Mouse (Mus musculus) limb, embryonic 11.5 days (tissue): ENCODE results near the gene Cfap97d1. TPM values are rescaled to one million over a fixed set of nuclear protein-coding genes. Genes with fewer than 3 reads are reported as not detected.

ENCODE experiments used
- ATAC-seq: fragments of 200-750 bp; cut with Nextera tagmentation; 2 replicates; pipeline ENCODE4 v1.8.0; 2017; ENCODE audit warnings: low read depth; ENCODE audit not compliant: insufficient number of reproducible peaks, low FRiP score, low TSS enrichment
- DNase-seq: peaks from one replicate; pipeline ENCODE4 v3.0.0-alpha.2; 2015; ENCODE audit warnings: low spot score
- H3K27ac ChIP-seq: fragments of 300-500 bp; sonication (generic); replicated peaks from 2 replicates; pipeline ENCODE4 v1.5.1; 2014; ENCODE audit warnings: low read depth, mild to moderate bottlenecking, low read length
- H3K27me3 ChIP-seq: fragments of 300-500 bp; sonication (generic); 2 replicates; pipeline ENCODE4 v1.6.1; 2014; ENCODE audit warnings: mild to moderate bottlenecking, low read length, mixed read lengths; ENCODE audit not compliant: control insufficient read depth, insufficient read depth
- H3K36me3 ChIP-seq: fragments of 300-500 bp; sonication (generic); 2 replicates; pipeline ENCODE4 v1.6.1; 2014; ENCODE audit warnings: mild to moderate bottlenecking, low read length, moderate library complexity, mixed read lengths; ENCODE audit not compliant: control insufficient read depth, insufficient read depth
- H3K4me1 ChIP-seq: fragments of 300-500 bp; sonication (generic); 2 replicates; pipeline ENCODE4 v1.6.1; 2014; ENCODE audit warnings: low read length, mixed read lengths; ENCODE audit not compliant: control insufficient read depth, insufficient read depth
- H3K4me2 ChIP-seq: fragments of 300-500 bp; sonication (generic); 2 replicates; pipeline ENCODE4 v1.6.1; 2014; ENCODE audit warnings: low read depth, mild to moderate bottlenecking, moderate library complexity; ENCODE audit not compliant: severe bottlenecking
- H3K4me3 ChIP-seq: fragments of 300-500 bp; sonication (generic); 2 replicates; pipeline ENCODE4 v1.5.1; 2014; ENCODE audit warnings: low read depth, low read length
- H3K9ac ChIP-seq: fragments of 300-500 bp; sonication (generic); 2 replicates; pipeline ENCODE4 v1.6.1; 2014; ENCODE audit warnings: mild to moderate bottlenecking, low read length
- H3K9me3 ChIP-seq: fragments of 300-500 bp; sonication (generic); 2 replicates; pipeline ENCODE4 v1.6.1; 2016; ENCODE audit warnings: low read length; ENCODE audit not compliant: control insufficient read depth
- WGBS: fragments of 180-500 bp; shearing (Covaris S2); extraction: QIAGEN DNeasy Blood & Tissue Kit; methylation state at CpG from one replicate; pipeline ENCODE4 v1.1.7; 2014; 5-methylcytosine and 5-hydroxymethylcytosine counted together
- polyA plus RNA-seq: library from polyadenylated mRNA; unstranded; fragments of >200 nt; fragmentation: Nextera tagmentation; extraction: Ambion mirVana; gene quantifications from 2 replicates; pipeline ENCODE4 v1.2.1, GENCODE M21; 2014

Cfap97d1 gene
- polyA plus RNA-seq, 1 experiment from 2014 or later = not detected

DNA sequence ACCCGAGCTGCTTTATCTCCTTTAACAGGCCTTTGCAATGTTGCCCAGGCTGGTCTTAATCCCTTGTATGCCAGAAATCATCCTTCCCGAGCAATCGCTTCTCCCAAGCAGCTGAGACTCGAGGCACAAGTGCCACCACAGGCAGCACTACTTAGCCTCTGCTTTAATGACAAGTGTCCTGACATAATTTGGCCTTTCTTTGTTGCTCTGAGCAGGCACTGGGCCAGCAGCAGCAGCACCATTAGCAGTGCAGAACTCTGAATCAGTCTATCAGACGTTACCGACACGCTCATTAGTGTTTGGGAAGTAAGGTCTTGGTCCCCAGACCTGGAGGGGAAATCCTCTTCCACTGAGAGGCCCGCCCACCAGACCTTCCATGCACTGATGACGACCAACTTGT lies 35.7 kb downstream of the Cfap97d1 start:
- ATAC-seq (no peak), DNase-seq (no peak)
- H3K27ac ChIP-seq = no peak overlapping the region
- no peaks in the 10 kb centered on the region for H3K9me3 ChIP-seq
- H3K4me1 ChIP-seq = no peaks in the 10 kb centered on the region
- H3K4me3 ChIP-seq = no peak overlapping the region
- no peak overlapping the region for H3K4me2 ChIP-seq
- H3K27me3 ChIP-seq = no peaks in the 10 kb centered on the region
- WGBS = 85% methylated on average over 9 of the region's 9 CpGs
- H3K9ac ChIP-seq = no peak overlapping the region
- no peaks in the 10 kb centered on the region for H3K36me3 ChIP-seq

DNA sequence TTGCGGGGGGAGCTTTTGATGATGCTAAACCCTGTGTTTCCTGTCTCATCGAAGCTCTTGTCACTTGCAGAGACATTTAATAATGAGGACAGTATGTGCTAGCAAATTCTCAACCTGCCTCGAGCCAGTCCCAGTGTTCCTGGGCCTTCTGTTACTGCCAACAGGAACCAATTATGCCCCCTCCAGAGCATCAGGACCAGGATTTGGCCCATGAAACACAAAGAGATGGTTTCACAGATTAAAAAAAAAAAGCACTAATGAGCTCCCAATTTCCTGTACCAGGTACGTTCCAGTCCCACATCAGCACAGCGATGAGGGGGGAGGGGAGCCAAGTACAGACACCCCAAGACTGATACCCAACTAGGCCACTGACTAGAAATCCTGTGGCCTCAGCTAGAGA lies 37.1 kb downstream of the Cfap97d1 start:
- no peaks in the 10 kb centered on the region for H3K36me3 ChIP-seq

DNA sequence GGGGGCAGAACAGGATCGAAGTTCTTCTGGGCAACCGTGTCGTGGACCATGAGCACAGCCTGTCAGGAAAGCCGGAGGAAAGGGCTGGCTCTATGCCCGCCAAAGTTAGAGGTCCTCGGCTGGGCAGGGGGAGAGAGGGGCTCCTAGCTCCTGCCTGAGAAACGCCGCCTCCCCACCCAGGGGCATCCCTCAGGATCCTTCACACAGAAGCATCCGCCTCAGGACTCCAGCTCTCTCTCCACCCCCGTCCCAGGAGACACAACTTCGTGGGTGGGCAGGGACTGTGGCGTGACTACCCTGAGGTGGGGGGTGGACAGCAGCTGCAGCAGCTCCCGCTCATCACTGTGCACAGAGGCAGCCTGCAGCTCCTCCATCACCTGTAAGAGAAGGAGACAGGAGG lies 39.3 kb downstream of the Cfap97d1 start:
- no peak overlapping the region for H3K27ac ChIP-seq
- H3K9ac ChIP-seq = no peak overlapping the region
- DNase-seq = no peak
- H3K9me3 ChIP-seq = no peaks in the 10 kb centered on the region
- H3K4me1 ChIP-seq = peaks cover 13% of the 10 kb centered on the region
- ATAC-seq = no peak
- no peaks in the 10 kb centered on the region for H3K27me3 ChIP-seq
- WGBS = 78% methylated on average over 13 of the region's 13 CpGs
- H3K36me3 ChIP-seq = no peaks in the 10 kb centered on the region
- no peak overlapping the region for H3K4me3 ChIP-seq
- no peak overlapping the region for H3K4me2 ChIP-seq

More for the DNA sequence above, 37.1 kb downstream of the Cfap97d1 start:
- Histone ChIP-seq H3K4me2 (no peak overlapping the region), H3K4me1 (peaks cover 8% of the 10 kb centered on the region), H3K9ac (no peak overlapping the region), H3K27ac (no peak overlapping the region), H3K9me3 (no peaks in the 10 kb centered on the region), H3K4me3 (no peak overlapping the region), H3K27me3 (no peaks in the 10 kb centered on the region)
- WGBS = 43% methylated on average over 5 of the region's 5 CpGs
- ATAC-seq (no peak), DNase-seq (no peak)

DNA sequence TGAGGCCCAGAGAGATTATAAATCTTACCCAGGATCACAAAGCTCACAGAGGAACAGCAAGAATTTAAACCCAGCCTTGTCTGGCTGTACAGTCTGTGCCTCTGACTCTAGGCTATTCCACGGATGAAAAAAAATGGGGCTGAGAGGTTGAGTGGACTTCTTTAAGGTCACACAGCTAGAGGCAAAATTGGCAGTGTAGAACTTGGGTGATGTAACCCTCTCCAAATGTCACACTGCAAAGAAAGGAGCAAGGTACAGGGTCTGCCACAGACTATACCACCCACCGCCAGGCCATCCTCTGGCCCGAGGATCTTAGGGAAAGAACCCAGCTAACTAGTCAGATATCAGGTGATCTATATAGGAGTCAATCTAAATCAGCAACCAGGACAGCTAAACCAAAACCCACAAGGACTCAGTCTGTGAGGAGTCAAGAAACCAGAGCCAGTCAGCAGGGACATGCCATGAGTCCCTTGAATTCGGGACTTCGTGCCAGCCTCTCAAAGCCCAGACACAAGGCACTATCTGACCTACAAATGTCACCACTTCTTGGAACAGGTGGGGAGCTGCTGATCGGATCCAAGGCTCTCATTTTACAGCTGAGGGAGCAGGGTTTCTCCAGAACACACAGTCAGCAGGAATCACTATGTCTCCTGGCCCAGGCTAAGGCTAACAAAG lies 40.1 kb downstream of the Cfap97d1 start:
- no peaks in the 10 kb centered on the region for H3K27me3 ChIP-seq
- peaks cover 13% of the 10 kb centered on the region for H3K4me1 ChIP-seq
- H3K9ac ChIP-seq = no peak overlapping the region
- DNase-seq (no peak), ATAC-seq (no peak)
- WGBS = 86% methylated on average over 6 of the region's 6 CpGs
- no peaks in the 10 kb centered on the region for H3K36me3 ChIP-seq
- H3K9me3 ChIP-seq = no peaks in the 10 kb centered on the region
- no peak overlapping the region for H3K4me2 ChIP-seq
- no peak overlapping the region for H3K4me3 ChIP-seq
- no peak overlapping the region for H3K27ac ChIP-seq

DNA sequence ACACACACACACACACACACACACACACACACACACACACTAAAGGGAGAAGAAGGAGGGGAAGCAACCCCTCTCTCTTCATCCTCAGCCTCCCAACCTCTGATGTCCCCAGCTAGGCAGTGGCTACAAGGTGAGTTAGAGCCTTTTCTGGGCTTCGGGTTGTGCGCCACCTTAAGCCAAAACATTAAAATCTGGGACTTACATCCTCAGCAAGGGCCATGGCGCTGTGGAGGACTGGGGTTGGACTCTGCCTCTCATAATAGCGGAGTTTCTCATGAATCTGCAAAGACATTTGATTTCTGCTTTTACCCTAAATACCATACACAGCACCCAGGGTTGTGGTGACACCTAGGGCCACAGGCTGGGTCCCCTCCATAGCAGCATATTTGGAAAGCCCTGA lies 40.8 kb downstream of the Cfap97d1 start:
- Histone ChIP-seq H3K9me3 (no peaks in the 10 kb centered on the region), H3K4me3 (no peak overlapping the region), H3K9ac (no peak overlapping the region), H3K4me2 (no peak overlapping the region), H3K4me1 (peaks cover 13% of the 10 kb centered on the region), H3K36me3 (no peaks in the 10 kb centered on the region), H3K27ac (no peak overlapping the region), H3K27me3 (no peaks in the 10 kb centered on the region)
- 85% methylated on average over 4 of the region's 4 CpGs for WGBS
- ATAC-seq (no peak), DNase-seq (no peak)

DNA sequence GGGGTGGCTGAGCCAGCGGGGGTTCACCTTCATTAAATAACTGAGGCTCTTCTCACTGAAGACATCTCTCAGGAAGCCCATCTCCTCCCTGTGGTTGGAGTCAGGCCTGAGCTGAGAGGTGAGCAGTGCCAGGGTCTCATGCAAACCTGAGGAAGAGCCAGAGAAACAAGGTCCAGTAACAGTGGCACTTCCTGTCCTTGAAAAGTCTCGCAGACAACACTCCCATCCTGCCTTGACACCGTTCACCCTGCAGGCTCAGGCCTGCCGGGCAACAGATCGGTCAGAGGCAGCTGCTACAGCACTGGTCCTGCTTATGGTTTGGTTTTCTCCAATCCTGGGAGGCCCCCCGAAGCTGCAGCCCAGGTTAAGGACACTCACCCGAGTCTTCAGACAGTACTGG lies 41.3 kb downstream of the Cfap97d1 start:
- H3K36me3 ChIP-seq = no peaks in the 10 kb centered on the region
- H3K27ac ChIP-seq = no peak overlapping the region
- no peaks in the 10 kb centered on the region for H3K9me3 ChIP-seq
- ATAC-seq = no peak
- no peak for DNase-seq
- H3K4me3 ChIP-seq = 0 out of 2 replicates have a peak overlapping the region, but pooled peaks have one; percentile 78
- H3K27me3 ChIP-seq = no peaks in the 10 kb centered on the region
- peak overlapping the region; percentile 82; the same call in 1 of the 2 replicates for H3K4me2 ChIP-seq
- H3K9ac ChIP-seq = 0 out of 2 replicates have a peak overlapping the region, but pooled peaks have one; percentile 7
- 29% methylated on average over 7 of the region's 7 CpGs for WGBS
- H3K4me1 ChIP-seq = peaks cover 13% of the 10 kb centered on the region

DNA sequence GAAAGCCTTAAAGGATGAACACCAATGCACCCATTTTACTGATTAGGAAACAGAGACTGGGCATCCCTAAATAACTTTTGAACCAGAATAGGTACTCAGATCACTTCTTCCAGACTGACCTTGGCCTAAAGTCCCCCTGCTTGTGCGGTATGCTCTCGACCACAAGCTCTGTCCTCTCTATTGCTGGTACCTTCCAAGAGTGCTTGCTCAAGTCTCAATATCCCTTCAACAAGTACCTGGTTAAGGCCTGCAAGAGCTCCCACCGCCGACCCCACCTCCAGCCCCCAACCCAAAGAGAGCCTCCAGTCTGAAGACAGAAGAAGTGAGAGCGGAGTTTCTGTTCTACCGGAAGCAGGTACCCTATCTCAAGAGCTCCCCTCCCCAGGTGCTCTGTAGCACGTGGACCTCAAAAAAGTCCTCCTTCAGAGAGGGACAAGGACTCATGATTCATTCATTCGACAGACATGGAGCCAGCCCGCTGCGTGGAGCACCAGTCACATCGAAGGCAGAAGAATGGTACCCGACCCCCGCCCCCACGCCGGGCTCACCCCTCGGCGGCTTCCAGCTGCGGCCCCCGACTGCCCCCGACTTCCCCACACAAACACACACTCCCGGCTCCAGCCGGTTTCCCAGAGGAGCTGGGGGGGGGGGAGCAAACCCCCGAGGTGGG lies 42.0 kb downstream of the Cfap97d1 start:
- 1% methylated on average over 23 of the region's 23 CpGs for WGBS
- Histone ChIP-seq H3K27ac (peak overlapping the region; percentile 36; the same call in 1 of the 2 replicates), H3K4me2 (peak overlapping the region; percentile 82), H3K4me3 (peak overlapping the region; percentile 78), H3K4me1 (peaks cover 13% of the 10 kb centered on the region), H3K27me3 (no peaks in the 10 kb centered on the region), H3K9me3 (no peaks in the 10 kb centered on the region), H3K36me3 (no peaks in the 10 kb centered on the region), H3K9ac (peak overlapping the region; percentile 80)
- peak; percentile 59 for DNase-seq
- no peak for ATAC-seq

DNA sequence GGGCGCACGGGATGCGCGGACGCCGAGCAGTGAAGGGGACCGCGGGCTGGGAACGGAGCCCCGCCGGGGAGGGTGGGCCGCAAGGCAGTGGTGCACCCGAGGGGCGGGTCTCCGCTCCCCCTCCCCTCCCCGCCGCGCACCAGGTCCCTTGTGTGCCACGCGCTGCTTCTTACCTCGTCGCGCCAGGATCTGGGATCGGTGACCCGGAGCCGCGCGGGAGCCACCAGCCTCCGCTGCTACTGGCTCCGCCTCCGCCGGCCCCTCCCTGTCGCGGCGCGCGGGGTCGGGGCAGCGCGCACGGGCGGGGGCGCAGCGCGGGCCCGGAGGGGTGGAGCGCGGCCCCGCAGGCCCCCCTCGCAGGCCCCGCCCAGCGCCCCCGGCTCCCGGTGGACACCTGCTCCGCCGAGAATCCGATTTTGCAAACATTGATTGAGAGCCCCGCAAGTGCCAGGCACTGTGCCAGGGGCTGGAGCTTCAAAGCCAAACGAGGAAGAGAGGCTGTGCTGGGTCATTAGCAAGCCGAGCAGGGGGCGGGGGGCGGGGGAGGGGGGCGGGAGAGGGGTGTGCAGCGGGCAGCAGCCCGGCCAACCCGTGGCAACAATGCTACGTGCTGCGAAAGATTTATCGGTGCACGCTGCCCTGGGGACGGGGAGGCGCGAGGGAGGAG lies 42.7 kb downstream of the Cfap97d1 start:
- H3K4me2 ChIP-seq = peak overlapping the region; percentile 82
- peak; percentile 82 for ATAC-seq
- H3K9ac ChIP-seq = peak overlapping the region; percentile 80
- under 1% methylated on average over 54 of the region's 73 CpGs for WGBS
- H3K9me3 ChIP-seq = no peaks in the 10 kb centered on the region
- no peaks in the 10 kb centered on the region for H3K36me3 ChIP-seq
- peak overlapping the region; percentile 36; the same call in 1 of the 2 replicates for H3K27ac ChIP-seq
- H3K27me3 ChIP-seq = no peaks in the 10 kb centered on the region
- peak overlapping the region; percentile 78 for H3K4me3 ChIP-seq
- H3K4me1 ChIP-seq = peaks cover 13% of the 10 kb centered on the region
- peak; percentile 88 for DNase-seq
